In genomic region chr9:76660848-76661247, GRCm38 (mm10) we compare ENCODE assay signal across 8 mouse cellular contexts.
DNase-seq lines count a peak whose midpoint lies in the region; ATAC-seq and TF ChIP-seq lines count a peak whose summit lies in the region.

No protein-coding gene starts in this region.

- peak; percentile 36 for DNase-seq in NIH3T3 (ENCODE audit: low read depth)
- peak; percentile 23 to 58 for DNase-seq in heart, postnatal 14 days
- peak; percentile 75 for DNase-seq in layer of hippocampus, adult 11-12 months (ENCODE audit: low spot score)
- DNase-seq in liver, embryonic 14.5 days (ENCODE audit: low read depth in 3 of 3, low spot score in 3 of 3), result peak; percentile 4 to 20 (median 4)
- peak; percentile 84 for DNase-seq in retina, embryonic 14.5 days (ENCODE audit: low spot score)
- DNase-seq in T-cell, adult 2 months (ENCODE audit: low spot score), result no peak

- H3K4me1 ChIP-seq in liver, embryonic 14.5 days (replicated peaks; ENCODE audit: control insufficient read depth in 2 of 2, insufficient read depth in 2 of 2, low read length in 1 of 2), result no peaks in the 10 kb centered on the region

- H3K4me3 ChIP-seq in C2C12 (ENCODE audit: insufficient read depth, poor library complexity, severe bottlenecking), result no peak overlapping the region
- no peak overlapping the region for H3K4me3 ChIP-seq in liver, embryonic 14.5 days (ENCODE audit: insufficient read depth in 1 of 2, low read depth in 2 of 2, low read length in 2 of 2)

- no peak overlapping the region for H3K4me2 ChIP-seq in liver, embryonic 14.5 days (ENCODE audit: low read depth)

- intact Hi-C loops in heart, postnatal 14 days (cut with DNase I), result loop anchor here (5.0 kb wide), 1 partner anchor 269 kb away; no protein-coding TSS in a partner anchor

- no peak for TF ChIP-seq EP300 in liver, embryonic 14.5 days (IDR thresholded peaks at IDR 0.05; ENCODE audit: low read depth)

- no peaks in the 10 kb centered on the region for H3K36me3 ChIP-seq in C2C12 (ENCODE audit: control insufficient read depth, insufficient read depth)
- H3K36me3 ChIP-seq in liver, embryonic 14.5 days (replicated peaks; ENCODE audit: control insufficient read depth, insufficient read depth, low read depth), result no peaks in the 10 kb centered on the region

- TF ChIP-seq CTCF in C2C12 (IDR thresholded peaks at IDR 0.05; ENCODE audit: control insufficient read depth, insufficient read depth, insufficient read length), result peak; percentile 45
- TF ChIP-seq CTCF in liver, embryonic 14.5 days (IDR thresholded peaks at IDR 0.05; ENCODE audit: low read depth), result peak; percentile 67

- no peak overlapping the region for H3K9ac ChIP-seq in liver, embryonic 14.5 days (replicated peaks)

- no peaks in the 10 kb centered on the region for H3K9me3 ChIP-seq in liver, embryonic 14.5 days (ENCODE audit: control insufficient read depth, low read length)

- H3K27me3 ChIP-seq in C2C12 (ENCODE audit: control insufficient read depth, insufficient read depth, insufficient read length), result no peaks in the 10 kb centered on the region
- no peaks in the 10 kb centered on the region for H3K27me3 ChIP-seq in liver, embryonic 14.5 days (ENCODE audit: control insufficient read depth, insufficient read depth, low read length)

- H3ac ChIP-seq in C2C12 (ENCODE audit: control insufficient read depth, insufficient read length, low read depth), result no peak overlapping the region

- H3K27ac ChIP-seq in liver, embryonic 14.5 days, result no peak overlapping the region

- WGBS in liver, embryonic 14.5 days (ENCODE audit: insufficient replicate concordance), result 16% methylated on average over 3 of the region's 3 CpGs

- ATAC-seq in common myeloid progenitor, adult 5-6 weeks (replicated peaks; ENCODE audit: low read depth, poor library complexity, severe bottlenecking), result peak; percentile 98
- no peak for ATAC-seq in liver, embryonic 14.5 days (ENCODE audit: insufficient read depth)

- H3K79me2 ChIP-seq in C2C12 (ENCODE audit: control insufficient read depth, insufficient read depth), result no peaks in the 10 kb centered on the region

- H3K79me3 ChIP-seq in C2C12 (ENCODE audit: low read depth), result no peaks in the 10 kb centered on the region

TF ChIP-seq in C2C12, 6 proteins besides CTCF, POLR2A, EP300 and RAD21:
- TF ChIP-seq MAX (IDR thresholded peaks at IDR 0.05) (peak; percentile 72), USF1 (IDR thresholded peaks at IDR 0.05; ENCODE audit: low read depth) (no peak)
